Mouse (Mus musculus) cerebellum, adult 2 months (tissue): Measurements from ENCODE around the gene Ccdc155. TPM values are rescaled to one million over a fixed set of nuclear protein-coding genes. Genes with fewer than 3 reads are reported as not detected.
A peak's percentile ranks its signal among the peaks of the same experiment; 100 is the strongest.

Experiments used
- DNase-seq, 2 experiments: peaks; one replicate each; pipeline ENCODE4 v3.0.0; 2021
- H3K27ac ChIP-seq: fragments of 200-500 bp; 2 replicates; pipeline ENCODE4 v1.5.1; 2012; ENCODE audit warnings: low read length, control low read depth, inconsistent platforms; ENCODE audit not compliant: insufficient read depth
- H3K27me3 ChIP-seq: fragments of 200-500 bp; 2 replicates; pipeline ENCODE4 v1.6.1; 2012; ENCODE audit warnings: inconsistent platforms, mild to moderate bottlenecking, low read length, moderate library complexity; ENCODE audit not compliant: control insufficient read depth, insufficient read depth
- H3K4me1 ChIP-seq: fragments of 200-500 bp; 2 replicates; pipeline ENCODE4 v1.6.1; 2011; ENCODE audit warnings: low read length; ENCODE audit not compliant: control insufficient read depth, insufficient read depth
- H3K4me3 ChIP-seq: fragments of 200-500 bp; replicated peaks from 2 replicates; pipeline ENCODE3; 2011; ENCODE audit warnings: mild to moderate bottlenecking, low read depth, low read length, control low read depth; ENCODE audit not compliant: insufficient read depth
- CTCF ChIP-seq: fragments of 200-500 bp; IDR thresholded peaks from 2 replicates; pipeline ENCODE4 v1.5.1; 2011; ENCODE audit warnings: low read depth, mild to moderate bottlenecking, control low read depth, low read length, moderate library complexity, borderline replicate concordance; ENCODE audit not compliant: insufficient read depth
- POLR2A ChIP-seq: fragments of 200-500 bp; IDR thresholded peaks from 2 replicates; pipeline ENCODE4 v1.6.1; 2011; ENCODE audit warnings: low read length, control low read depth, borderline replicate concordance; ENCODE audit not compliant: insufficient read depth
- WGBS: fragments of 180-500 bp; shearing (Covaris S2); methylation state at CpG from one replicate; pipeline ENCODE4 v1.1.7; 2018; 5-methylcytosine and 5-hydroxymethylcytosine counted together
- polyA plus RNA-seq: library from polyadenylated mRNA; depleted of rRNA; stranded (reverse); fragments of >200 nt; gene quantifications from 2 replicates; pipeline ENCODE4 v1.2.3, GENCODE M21; 2012

Ccdc155 gene
- polyA plus RNA-seq, 1 experiment, result 1.9 TPM

DNA sequence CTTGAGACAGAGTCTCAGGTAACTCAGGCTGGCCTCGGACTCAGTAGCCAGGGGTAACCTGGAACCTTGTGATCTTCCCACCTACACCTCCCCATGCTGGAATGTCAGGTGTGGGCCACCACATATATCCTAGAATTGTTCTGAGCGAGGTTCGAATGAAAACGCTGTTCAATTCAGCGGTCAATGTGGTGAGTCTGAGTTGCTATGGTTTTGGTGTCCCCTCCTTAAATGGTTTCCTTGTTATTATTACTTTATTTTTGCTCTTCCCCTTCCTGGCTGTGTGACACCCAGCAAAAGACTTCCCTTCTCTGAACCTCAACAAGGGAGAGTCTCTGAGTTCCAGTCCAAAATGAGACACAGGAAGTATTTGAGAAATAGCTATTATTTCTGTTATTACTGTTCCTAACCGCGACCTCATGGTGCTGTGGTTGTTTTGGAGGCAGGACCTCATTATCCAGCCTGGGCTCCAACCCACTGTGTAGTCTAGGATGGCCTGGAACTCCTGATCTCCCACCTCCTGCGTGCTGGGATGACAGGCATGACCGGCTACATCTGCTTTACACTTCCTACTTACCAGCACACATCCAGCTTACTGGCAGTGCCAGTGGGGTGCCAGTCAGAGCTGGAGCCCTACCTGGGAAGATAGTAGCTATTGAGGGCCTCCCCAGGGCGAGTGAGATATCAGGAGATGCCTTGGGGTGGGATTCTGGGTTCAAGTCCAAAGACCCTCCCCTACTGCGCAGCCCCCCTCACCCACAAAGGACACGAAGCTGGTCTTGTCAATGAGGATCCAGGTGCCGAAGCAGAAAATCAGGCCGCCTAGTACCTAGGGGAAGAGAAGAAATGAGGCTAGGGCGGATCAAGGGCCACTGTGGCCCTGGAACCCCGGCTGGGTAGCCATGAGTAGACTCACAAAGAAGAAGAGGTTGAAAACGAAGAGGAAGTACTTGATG is 33.3 kb upstream of the Ccdc155 start:
- WGBS, result 77% methylated on average over 17 of the region's 17 CpGs
- Histone ChIP-seq H3K4me1 (peaks cover 6% of the 10 kb centered on the region), H3K27ac (no peak overlapping the region), H3K4me3 (no peak overlapping the region), H3K27me3 (no peaks in the 10 kb centered on the region)
- DNase-seq, result no peak
- no peak for TF ChIP-seq POLR2A
- TF ChIP-seq CTCF, result no peak

DNA sequence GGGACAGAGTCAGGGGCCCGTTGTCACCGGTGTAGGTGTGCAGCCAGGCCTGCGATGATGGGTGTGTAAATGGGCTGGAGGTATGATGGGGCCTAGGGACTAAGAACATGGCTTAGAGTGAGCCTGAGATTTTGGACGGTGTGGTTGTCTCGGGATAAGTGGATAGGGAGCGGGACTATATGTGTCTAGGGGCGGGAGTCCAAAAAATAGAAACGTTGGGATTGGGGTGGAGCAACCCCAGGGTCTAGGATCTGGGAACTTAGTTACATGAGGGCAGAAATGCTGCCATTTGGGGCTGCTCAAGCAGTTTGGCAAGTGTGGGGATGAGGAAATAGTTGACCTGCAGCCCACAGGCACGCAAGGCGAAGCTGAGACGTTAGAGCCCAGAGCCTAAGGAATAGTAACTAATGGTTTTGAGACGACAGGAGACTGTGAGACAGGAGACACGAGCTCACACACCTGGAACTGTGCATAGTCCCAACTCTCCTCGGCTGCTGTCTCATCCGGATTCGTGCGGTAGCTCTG is 31.0 kb upstream of the Ccdc155 start:
- TF ChIP-seq POLR2A (no peak), CTCF (no peak)
- Histone ChIP-seq H3K27me3 (no peaks in the 10 kb centered on the region), H3K4me1 (peaks cover 6% of the 10 kb centered on the region), H3K4me3 (no peak overlapping the region), H3K27ac (no peak overlapping the region)
- DNase-seq, result no peak
- WGBS, result 69% methylated on average over 17 of the region's 17 CpGs

DNA sequence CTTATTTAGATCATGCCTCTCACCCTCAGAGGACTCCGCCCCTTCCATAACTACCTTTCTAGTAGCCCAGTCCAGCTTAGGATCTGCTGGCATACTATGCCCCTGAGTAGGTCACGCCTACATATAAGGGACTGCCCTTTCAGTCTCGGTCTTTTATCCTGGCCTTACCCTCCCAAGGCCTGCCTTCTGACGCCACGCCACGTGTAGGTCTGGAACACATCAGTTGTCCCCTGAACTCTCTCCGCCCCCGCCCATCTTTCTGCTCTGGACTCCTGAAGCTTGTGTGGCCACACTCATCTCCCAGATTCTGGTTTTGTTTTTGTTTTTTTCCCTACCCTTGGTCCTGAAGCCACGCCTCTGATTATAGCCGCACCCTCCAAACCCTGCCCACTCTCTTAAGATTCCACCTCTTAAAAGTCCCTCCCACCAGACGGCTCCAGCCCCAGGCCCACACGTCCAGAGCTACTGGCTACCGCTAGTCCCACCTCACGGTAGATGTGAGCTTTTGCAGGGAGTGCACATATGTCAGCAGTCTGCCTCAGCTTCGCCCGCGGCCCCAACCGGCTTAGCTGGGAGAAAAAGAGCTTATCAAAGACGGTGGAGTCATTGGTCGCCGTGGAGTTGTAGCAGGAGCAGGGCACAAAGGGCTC is 30.4 kb upstream of the Ccdc155 start:
- TF ChIP-seq POLR2A (no peak), CTCF (no peak)
- H3K4me3 ChIP-seq, result no peak overlapping the region
- H3K4me1 ChIP-seq, result peaks cover 6% of the 10 kb centered on the region
- no peak for DNase-seq
- 43% methylated on average over 21 of the region's 21 CpGs for WGBS
- H3K27me3 ChIP-seq, result no peaks in the 10 kb centered on the region
- H3K27ac ChIP-seq, result no peak overlapping the region

DNA sequence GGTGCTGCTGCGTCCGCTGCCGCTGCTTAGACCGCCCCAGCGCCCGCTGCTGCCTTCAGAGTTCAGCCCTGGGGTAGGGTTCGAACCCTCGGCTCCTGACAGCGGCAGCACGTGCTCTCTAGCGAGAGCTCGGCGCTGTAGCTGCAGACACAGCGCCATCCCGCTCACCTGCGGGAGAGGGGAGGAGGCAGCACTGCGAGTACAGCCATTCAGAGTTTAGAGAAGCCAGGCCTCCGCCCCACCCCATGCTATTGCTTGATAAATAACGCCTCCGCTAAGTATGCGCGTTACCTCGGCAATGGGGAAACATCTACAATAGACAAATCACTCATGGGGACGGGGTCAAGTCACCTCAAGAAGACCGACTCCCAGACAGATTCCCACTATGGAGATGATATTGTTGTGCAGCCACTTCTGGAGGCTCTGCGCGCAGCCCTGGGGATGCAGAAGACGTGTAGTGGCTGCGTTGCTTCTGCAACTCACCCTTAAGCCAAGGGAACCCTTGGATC is 29.7 kb upstream of the Ccdc155 start:
- no peak for DNase-seq
- TF ChIP-seq POLR2A (no peak), CTCF (no peak)
- 47% methylated on average over 29 of the region's 29 CpGs for WGBS
- no peaks in the 10 kb centered on the region for H3K27me3 ChIP-seq
- H3K4me3 ChIP-seq, result no peak overlapping the region
- peaks cover 6% of the 10 kb centered on the region for H3K4me1 ChIP-seq
- H3K27ac ChIP-seq, result no peak overlapping the region

DNA sequence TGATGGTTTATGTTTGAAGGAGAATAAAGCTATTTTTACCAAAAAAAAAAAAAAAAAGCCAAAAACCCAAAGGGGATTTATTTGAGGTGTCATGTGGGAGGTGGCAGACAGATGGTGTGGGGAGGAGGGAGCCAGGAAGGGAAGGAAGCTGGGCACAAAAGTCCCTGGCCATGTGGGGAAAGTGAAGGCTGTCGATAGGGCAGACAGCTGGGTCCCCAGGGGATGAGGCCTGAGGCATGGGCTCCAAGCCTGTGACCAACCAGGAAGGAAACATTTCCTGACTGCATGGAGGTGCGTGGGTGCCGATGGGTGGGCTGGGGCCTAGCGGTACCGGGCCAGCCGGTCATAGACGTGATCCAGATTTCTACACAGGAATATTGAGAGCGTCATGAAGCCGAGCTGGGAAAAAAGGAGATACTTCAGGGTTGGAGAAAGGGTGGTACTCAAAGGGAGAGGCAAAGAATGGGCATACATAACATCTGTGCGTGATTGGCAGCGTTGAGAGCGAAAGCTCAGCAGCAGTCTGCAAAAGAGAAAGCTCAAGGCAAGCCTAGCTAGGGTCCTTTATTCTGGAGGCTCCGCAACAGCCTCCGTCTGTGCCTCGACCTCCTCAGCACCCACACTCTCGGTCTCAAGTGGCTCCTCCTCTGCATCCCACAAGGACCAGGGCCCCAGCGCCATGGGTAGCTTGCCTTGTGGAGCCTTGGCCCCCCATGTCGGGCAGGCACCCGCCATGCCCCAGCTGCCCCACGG is 29.1 kb upstream of the Ccdc155 start:
- Histone ChIP-seq H3K27ac (no peak overlapping the region), H3K27me3 (no peaks in the 10 kb centered on the region), H3K4me3 (no peak overlapping the region), H3K4me1 (peaks cover 6% of the 10 kb centered on the region)
- 25% methylated on average over 20 of the region's 20 CpGs for WGBS
- DNase-seq, result peak; percentile 29 to 32
- TF ChIP-seq CTCF (no peak), POLR2A (no peak)

DNA sequence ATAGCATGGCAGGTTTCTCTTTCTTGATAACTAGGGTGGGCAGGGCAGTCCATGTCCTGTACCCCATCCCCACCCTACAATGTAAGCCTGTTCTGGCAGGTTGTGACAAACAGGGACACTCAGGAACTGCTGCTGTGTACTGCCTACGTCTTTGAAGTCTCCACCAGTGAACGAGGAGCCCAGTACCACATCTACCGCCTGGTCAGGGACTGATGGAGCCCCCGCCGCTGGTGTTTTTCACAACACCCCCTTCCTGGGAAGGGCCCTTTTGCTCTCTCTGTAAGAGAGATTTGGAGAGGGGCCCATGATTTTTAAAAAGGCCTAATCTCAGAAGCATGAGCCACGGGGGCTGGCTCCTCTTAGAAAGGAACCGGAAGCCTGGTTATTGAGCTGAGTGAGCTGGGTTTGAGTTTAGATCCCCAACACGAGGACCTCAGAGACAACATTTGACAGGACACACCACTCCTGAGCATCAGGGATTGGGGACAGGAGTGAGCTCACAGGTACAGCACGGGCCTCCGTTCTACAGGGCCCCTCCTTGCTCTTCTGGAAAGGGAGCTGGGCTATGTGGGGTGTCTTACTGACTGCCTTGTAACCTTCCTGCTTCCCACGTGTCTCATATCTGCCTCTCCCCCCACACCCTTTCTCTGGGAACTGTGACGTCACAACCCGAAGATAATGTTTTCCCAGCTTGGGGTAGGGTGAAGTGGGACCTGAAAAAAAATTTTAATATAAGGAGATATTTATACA is 28.2 kb upstream of the Ccdc155 start:
- WGBS, result 62% methylated on average over 13 of the region's 13 CpGs
- peaks cover 6% of the 10 kb centered on the region for H3K4me1 ChIP-seq
- TF ChIP-seq POLR2A (no peak), CTCF (no peak)
- no peak overlapping the region for H3K4me3 ChIP-seq
- no peak overlapping the region for H3K27ac ChIP-seq
- no peak for DNase-seq
- no peaks in the 10 kb centered on the region for H3K27me3 ChIP-seq

DNA sequence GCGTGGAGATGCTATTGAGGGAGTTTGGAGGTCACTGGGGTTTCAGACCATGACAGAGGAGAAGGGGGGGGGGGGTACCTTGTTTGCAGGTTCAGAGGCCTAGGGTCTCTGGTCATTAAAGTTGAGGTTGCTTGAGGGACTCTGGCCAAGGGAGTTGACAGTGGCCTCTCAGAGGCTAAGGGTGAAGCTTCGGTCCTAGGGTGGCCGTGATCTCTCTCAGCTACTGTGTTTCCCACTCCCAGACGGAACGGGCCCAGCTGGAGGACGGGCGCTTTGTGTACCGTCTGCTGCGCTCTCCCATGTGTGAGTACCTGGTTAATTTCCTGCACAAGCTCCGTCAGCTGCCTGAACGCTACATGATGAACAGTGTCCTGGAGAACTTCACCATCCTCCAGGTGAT is 27.2 kb upstream of the Ccdc155 start:
- TF ChIP-seq CTCF (no peak), POLR2A (no peak)

More for the DNA sequence above, 27.2 kb upstream of the Ccdc155 start:
- Histone ChIP-seq H3K4me1 (peaks cover 6% of the 10 kb centered on the region), H3K4me3 (no peak overlapping the region), H3K27me3 (no peaks in the 10 kb centered on the region), H3K27ac (no peak overlapping the region)
- WGBS, result 84% methylated on average over 11 of the region's 11 CpGs
- DNase-seq, result no peak
